Mouse (Mus musculus): Measurements from ENCODE around the gene Endou. TPM values are rescaled to one million over a fixed set of nuclear protein-coding genes. Genes with fewer than 3 reads are reported as not detected.
A peak's percentile ranks its signal among the peaks of the same experiment; 100 is the strongest.

The Endou gene
- total RNA-seq (2018; cell fraction: chromatin; rRNA removed) = 1 to 10 TPM in 21 of 26 experiments, under 1 TPM in 4, not detected in 1; 0.41 to 5.2 (median 2.0) TPM
- under 1 TPM; 0.10 to 0.84 (median 0.45) TPM for total RNA-seq (2018; cell fraction: cytosol; rRNA removed)
- 1 to 10 TPM in 18 of 26 experiments, under 1 TPM in 7, not detected in 1; 0.30 to 5.3 (median 2.0) TPM for total RNA-seq (2018; cell fraction: nucleus; rRNA removed)
- 0.66 to 0.98 TPM in 2 of 3 replicates, not detected in the other for polyA plus RNA-seq (2018)

- no peak within 1 kb of the TSS for H3K27ac ChIP-seq
- no peaks in the 10 kb centered on the region for H3K36me3 ChIP-seq (ENCODE audit: inconsistent target)
- H3K4me3 ChIP-seq (ENCODE audit: inconsistent target) = no peak within 1 kb of the TSS
- WGBS (ENCODE audit: missing documents) = 72% methylated on average over 8 of the region's 8 CpGs
- no peaks in the 10 kb centered on the region for H3K79me2 ChIP-seq (ENCODE audit: inconsistent target)
These were observed at the start of gene Endou for GRCm38 (mm10) chr15:97731111-97731510. Endou (minus strand) TSS chr15:97731339.

- Histone ChIP-seq H3K27ac (no peak overlapping the region), H3K79me2 (ENCODE audit: inconsistent target) (peaks cover 11% of the 10 kb centered on the region), H3K36me3 (ENCODE audit: inconsistent target) (no peaks in the 10 kb centered on the region), H3K4me3 (ENCODE audit: inconsistent target) (no peak overlapping the region)
- WGBS (ENCODE audit: missing documents) = 53% methylated on average over 12 of the region's 12 CpGs
These were observed 49.5 kb upstream of the Endou start for GRCm38 (mm10) chr15:97780611-97781031.

DNA sequence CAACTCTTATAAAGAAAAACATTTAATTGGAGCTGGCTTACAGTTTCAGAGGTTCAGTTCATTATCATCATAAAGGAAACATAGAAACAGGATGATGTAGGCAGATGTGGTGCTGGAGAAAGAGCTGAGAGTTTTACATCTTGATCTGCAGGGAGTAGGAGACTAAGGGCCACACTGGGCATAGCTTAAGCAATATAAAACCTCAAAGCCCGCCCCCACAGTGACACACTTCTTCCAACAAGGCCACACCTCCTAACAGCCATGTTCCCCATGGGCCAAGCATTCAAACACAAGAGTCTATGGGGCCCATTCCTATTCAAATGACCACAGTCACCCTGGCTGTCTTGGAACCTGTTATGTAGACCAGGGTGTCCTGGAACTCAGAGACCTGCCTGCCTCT is 48.4 kb upstream of the Endou start:
- 100% methylated on average over 1 of the region's 1 CpGs for WGBS (ENCODE audit: missing documents)
- Histone ChIP-seq H3K36me3 (ENCODE audit: inconsistent target) (no peaks in the 10 kb centered on the region), H3K4me3 (ENCODE audit: inconsistent target) (no peak overlapping the region), H3K79me2 (ENCODE audit: inconsistent target) (peaks cover under 1% of the 10 kb centered on the region; the same call in 1 of the 2 replicates), H3K27ac (no peak overlapping the region)

DNA sequence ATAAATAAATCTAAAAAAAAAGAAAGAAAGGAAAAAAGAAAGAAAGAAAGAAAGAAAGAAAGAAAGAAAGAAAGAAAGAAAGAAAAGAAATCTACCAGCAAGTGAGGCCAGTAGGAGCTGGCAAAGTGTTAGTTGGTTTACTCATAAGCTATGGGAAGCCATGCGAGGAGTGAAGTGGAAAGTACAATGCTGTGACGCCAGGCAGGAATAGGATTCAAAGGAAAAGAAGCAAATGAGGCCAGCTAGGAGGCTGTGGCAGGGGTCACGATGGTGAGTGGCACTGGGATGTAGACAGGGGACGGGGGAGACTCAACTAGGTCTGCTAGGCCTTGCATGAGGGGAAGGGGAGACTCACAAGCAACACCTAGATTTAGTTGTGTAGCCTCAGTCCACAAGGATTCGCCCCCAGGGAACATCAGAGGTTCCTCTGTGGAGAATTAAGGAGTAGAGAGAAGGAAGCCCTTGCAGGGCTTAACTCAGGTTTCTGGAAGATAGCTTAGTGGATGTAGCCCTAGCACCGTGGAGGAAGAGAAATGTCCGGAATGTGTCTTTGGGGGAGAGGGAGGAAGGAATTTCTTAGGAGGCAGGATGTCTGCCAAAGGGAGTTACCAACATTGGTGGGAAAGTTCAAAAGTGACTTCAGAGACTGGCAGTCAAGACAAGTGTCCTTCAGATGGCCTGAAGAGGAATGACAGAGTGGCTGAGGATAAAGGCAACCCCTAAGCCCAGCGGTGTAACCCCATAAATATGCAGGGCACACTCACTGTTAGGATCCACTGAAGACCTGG is 47.4 kb upstream of the Endou start, which contains the start of gene Slc48a1:
Gene Slc48a1, plus strand, starts transcription at position 210 of the 788 bp plus-strand sequence.
- Histone ChIP-seq H3K36me3 (ENCODE audit: inconsistent target) (no peaks in the 10 kb centered on the region), H3K79me2 (ENCODE audit: inconsistent target) (no peaks in the 10 kb centered on the region), H3K27ac (no peak within 1 kb of the TSS), H3K4me3 (ENCODE audit: inconsistent target) (no peak within 1 kb of the TSS)
- WGBS (ENCODE audit: missing documents) = 92% methylated on average over 7 of the region's 8 CpGs

GRCm38 (mm10) chr15:97776919-97777318 is 45.8 kb upstream of the Endou start:
- 81% methylated on average over 6 of the region's 6 CpGs for WGBS (ENCODE audit: missing documents)
- H3K79me2 ChIP-seq (ENCODE audit: inconsistent target) = no peaks in the 10 kb centered on the region
- H3K4me3 ChIP-seq (ENCODE audit: inconsistent target) = no peak overlapping the region
- H3K36me3 ChIP-seq (ENCODE audit: inconsistent target) = no peaks in the 10 kb centered on the region
- no peak overlapping the region for H3K27ac ChIP-seq

GRCm38 (mm10) chr15:97776514-97776913 is 45.4 kb upstream of the Endou start:
- Histone ChIP-seq H3K4me3 (ENCODE audit: inconsistent target) (no peak overlapping the region), H3K79me2 (ENCODE audit: inconsistent target) (no peaks in the 10 kb centered on the region), H3K36me3 (ENCODE audit: inconsistent target) (no peaks in the 10 kb centered on the region), H3K27ac (no peak overlapping the region)
- WGBS (ENCODE audit: missing documents) = 12% methylated on average over 8 of the region's 8 CpGs

DNA sequence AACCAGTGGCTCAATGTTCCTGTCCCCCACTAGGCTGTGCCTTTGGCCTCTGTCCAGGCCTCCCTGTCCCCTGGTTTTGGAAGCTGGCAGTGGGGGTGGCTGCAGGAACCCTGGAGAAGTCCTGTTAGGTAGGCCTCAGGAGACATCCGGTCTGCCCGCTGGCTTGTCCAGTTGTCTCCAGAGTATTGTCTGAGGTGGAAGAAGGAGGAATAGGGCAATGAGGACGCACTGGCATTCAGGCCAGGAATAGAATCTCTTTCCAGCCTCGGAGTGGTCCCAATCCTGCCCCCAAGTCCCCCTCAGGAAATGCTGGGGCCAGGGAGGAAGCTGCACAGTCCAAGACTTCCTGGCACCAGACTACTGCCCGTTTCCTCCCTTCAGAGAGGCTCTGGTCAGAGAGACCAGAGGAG is 42.8 kb upstream of the Endou start:
- Histone ChIP-seq H3K27ac (peak overlapping the region; percentile 35), H3K79me2 (ENCODE audit: inconsistent target) (no peaks in the 10 kb centered on the region), H3K36me3 (ENCODE audit: inconsistent target) (no peaks in the 10 kb centered on the region), H3K4me3 (ENCODE audit: inconsistent target) (no peak overlapping the region)
- 46% methylated on average over 5 of the region's 5 CpGs for WGBS (ENCODE audit: missing documents)

- no peak overlapping the region for H3K4me3 ChIP-seq (ENCODE audit: inconsistent target)
- H3K36me3 ChIP-seq (ENCODE audit: inconsistent target) = no peaks in the 10 kb centered on the region
- H3K79me2 ChIP-seq (ENCODE audit: inconsistent target) = no peaks in the 10 kb centered on the region
- WGBS (ENCODE audit: missing documents) = 82% methylated on average over 5 of the region's 5 CpGs
- H3K27ac ChIP-seq = no peak overlapping the region
These were observed 42.0 kb upstream of the Endou start for GRCm38 (mm10) chr15:97773108-97773507.

DNA sequence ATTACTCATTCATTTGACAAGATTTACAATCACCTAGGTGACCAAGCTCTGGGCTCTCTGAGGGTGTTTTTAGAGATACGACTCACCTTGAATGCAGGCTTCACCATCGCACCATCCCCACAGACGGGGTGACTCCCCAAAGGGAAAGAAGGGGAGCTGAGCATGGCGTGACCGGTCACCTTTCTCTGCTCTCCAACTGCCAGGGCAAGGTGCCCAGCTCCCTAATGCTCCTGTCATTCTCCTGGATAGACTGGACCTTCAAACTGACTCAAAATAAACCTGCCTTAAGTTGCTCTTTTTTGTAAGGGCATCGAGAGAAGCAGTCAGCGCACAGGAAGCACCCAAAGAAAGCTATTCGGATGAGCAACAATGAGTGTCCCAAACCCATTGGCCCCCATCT is 39.1 kb upstream of the Endou start:
- Histone ChIP-seq H3K27ac (no peak overlapping the region), H3K4me3 (ENCODE audit: inconsistent target) (no peak overlapping the region), H3K36me3 (ENCODE audit: inconsistent target) (no peaks in the 10 kb centered on the region), H3K79me2 (ENCODE audit: inconsistent target) (no peaks in the 10 kb centered on the region)
- 93% methylated on average over 8 of the region's 8 CpGs for WGBS (ENCODE audit: missing documents)

- H3K4me3 ChIP-seq (ENCODE audit: inconsistent target) = peak overlapping the region; percentile 25
- H3K27ac ChIP-seq = 0 out of 2 replicates have a peak overlapping the region, but pooled peaks have one; percentile 24
- WGBS (ENCODE audit: missing documents) = 10% methylated on average over 18 of the region's 18 CpGs
- no peaks in the 10 kb centered on the region for H3K79me2 ChIP-seq (ENCODE audit: inconsistent target)
- no peaks in the 10 kb centered on the region for H3K36me3 ChIP-seq (ENCODE audit: inconsistent target)
These were observed 37.1 kb upstream of the Endou start for GRCm38 (mm10) chr15:97768192-97768591.

DNA sequence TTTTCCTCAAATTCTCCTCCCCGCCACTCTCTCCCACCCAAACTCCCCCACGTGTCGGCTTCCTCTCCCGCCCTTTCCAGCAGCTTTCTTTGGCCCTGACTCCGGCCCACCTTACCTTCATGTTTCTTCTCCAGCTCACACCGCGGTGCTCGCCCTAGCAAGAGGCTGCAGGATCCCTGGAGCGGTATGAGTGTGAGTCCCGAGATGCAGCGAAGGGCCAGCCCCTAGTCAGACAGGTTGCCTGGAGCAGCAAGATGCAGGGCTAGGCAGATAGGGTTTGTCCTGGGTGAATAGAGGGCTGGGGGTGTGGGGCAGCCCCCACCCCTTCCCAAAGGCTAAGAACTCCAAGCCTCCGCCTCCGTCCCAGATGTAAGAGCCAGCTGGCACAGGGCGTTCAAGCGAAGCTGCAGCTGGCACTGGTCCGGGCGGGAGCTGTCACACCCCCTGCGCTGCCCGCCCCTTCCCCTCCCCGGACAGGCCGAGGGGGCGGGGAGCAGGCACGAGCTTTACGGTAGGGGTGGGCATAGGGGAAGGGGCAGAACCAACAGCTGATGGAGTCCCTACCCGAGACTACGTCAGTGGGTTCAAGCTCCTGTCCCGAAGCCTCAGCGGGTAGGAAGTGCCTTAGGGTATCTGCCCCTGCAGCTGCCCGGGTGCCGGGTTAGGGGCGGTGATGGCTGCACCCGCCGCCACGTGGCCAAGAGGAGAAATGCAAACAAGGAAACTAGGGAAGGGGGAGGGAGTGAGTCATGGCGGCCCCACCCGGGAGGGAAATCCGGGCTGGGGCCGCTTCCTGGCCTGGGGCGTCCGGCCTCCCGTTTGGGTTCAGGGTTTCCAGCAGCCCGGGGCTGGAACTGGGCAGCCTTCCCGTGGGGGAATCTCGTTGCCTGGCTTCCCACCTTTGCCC is 36.4 kb upstream of the Endou start, which contains the start of gene Rapgef3:
Gene Rapgef3, minus strand, starts transcription at position 693 of the 907 bp plus-strand sequence.
- H3K4me3 ChIP-seq (ENCODE audit: inconsistent target) = peak within 1 kb of the TSS; percentile 25
- 0 out of 2 replicates have a peak within 1 kb of the TSS, but pooled peaks have one; percentile 24 for H3K27ac ChIP-seq
- 2% methylated on average over 44 of the region's 44 CpGs for WGBS (ENCODE audit: missing documents)
- H3K79me2 ChIP-seq (ENCODE audit: inconsistent target) = no peaks in the 10 kb centered on the region
- no peaks in the 10 kb centered on the region for H3K36me3 ChIP-seq (ENCODE audit: inconsistent target)

DNA sequence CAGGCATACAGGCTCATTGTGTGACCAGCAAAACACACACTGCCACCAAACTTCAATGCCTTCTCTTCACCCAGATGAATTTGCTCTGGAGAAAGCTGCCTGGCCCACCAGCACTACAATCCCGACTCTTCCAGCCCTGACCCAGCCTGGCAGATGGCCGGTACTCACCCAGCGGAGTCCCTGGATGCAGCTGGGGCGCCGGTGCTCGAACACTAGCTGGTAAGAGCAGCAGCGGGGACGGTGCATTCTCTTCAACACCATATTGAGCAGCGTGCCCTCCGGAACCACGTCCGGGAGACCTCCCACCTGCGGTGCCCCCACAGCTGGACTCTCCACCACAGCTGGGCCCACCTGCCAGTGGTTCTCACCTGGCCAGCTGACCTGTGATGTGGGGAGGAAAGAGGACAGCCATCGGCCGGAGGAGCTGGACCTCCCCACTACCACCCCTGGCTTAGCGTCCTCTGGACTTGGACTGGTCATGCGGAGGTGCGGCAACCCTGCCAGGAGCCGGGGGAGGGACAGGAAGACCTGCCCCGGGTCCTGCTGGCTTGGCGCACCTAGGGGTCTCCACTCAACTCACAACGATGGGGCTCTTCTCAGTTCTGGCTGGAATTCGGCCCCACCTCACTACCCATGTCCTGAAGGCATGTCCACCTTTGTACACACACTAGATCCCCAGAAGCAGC is 35.6 kb upstream of the Endou start:
- no peaks in the 10 kb centered on the region for H3K36me3 ChIP-seq (ENCODE audit: inconsistent target)
- peak overlapping the region; percentile 25; the same call in 1 of the 2 replicates for H3K4me3 ChIP-seq (ENCODE audit: inconsistent target)
- H3K27ac ChIP-seq = no peak overlapping the region
- WGBS (ENCODE audit: missing documents) = 38% methylated on average over 22 of the region's 23 CpGs
- no peaks in the 10 kb centered on the region for H3K79me2 ChIP-seq (ENCODE audit: inconsistent target)

- Histone ChIP-seq H3K36me3 (ENCODE audit: inconsistent target) (no peaks in the 10 kb centered on the region), H3K27ac (no peak overlapping the region), H3K4me3 (ENCODE audit: inconsistent target) (no peak overlapping the region; the same call in 1 of the 2 replicates), H3K79me2 (ENCODE audit: inconsistent target) (no peaks in the 10 kb centered on the region)
- 54% methylated on average over 8 of the region's 8 CpGs for WGBS (ENCODE audit: missing documents)
These were observed 35.1 kb upstream of the Endou start for GRCm38 (mm10) chr15:97766194-97766593.

Data from macrophage (primary cell).